Mouse (Mus musculus): ENCODE measurements around the gene Thada. TPM values are rescaled to one million over a fixed set of nuclear protein-coding genes. Genes with fewer than 3 reads are reported as not detected.

The Thada gene
- polyA plus RNA-seq, 2 experiments = 9.1 to 9.7 TPM

- DNase-seq (ENCODE audit: low spot score) = no peak
- no peak overlapping the region for H3K27ac ChIP-seq (replicated peaks; ENCODE audit: low read depth, low read length)
Measured at GRCm38 (mm10) chr17:84177481-84177880, 288.5 kb downstream of the Thada start.

GRCm38 (mm10) chr17:84176446-84176845 lies 289.6 kb downstream of the Thada start:
- no peaks in the 10 kb centered on the region for H3K36me3 ChIP-seq (ENCODE audit: control insufficient read depth, insufficient read depth, low read length)
- 78% methylated on average over 7 of the region's 7 CpGs for WGBS
- H3K27ac ChIP-seq (replicated peaks; ENCODE audit: low read depth, low read length) = no peak overlapping the region
- no peak for DNase-seq (ENCODE audit: low spot score)
- H3K27me3 ChIP-seq (ENCODE audit: control insufficient read depth, insufficient read depth, low read length) = no peaks in the 10 kb centered on the region
- peaks cover 24% of the 10 kb centered on the region for H3K4me1 ChIP-seq (ENCODE audit: control insufficient read depth, insufficient read depth, low read length)
- no peak overlapping the region for H3K9ac ChIP-seq (ENCODE audit: low read depth, low read length, severe bottlenecking)
- ATAC-seq (ENCODE audit: low FRiP score, low read depth) = no peak
- H3K4me2 ChIP-seq (replicated peaks; ENCODE audit: low read depth, low read length, severe bottlenecking) = no peak overlapping the region
- no peak overlapping the region for H3K4me3 ChIP-seq (replicated peaks; ENCODE audit: low read length)
- no peak for TF ChIP-seq POLR2A (IDR thresholded peaks at IDR 0.05; ENCODE audit: borderline replicate concordance, extremely low read depth, insufficient read depth, insufficient read length)
- no peaks in the 10 kb centered on the region for H3K9me3 ChIP-seq (ENCODE audit: control insufficient read depth, low read length)

More at GRCm38 (mm10) chr17:84177481-84177880, 288.5 kb downstream of the Thada start:
- no peak for TF ChIP-seq POLR2A (IDR thresholded peaks at IDR 0.05; ENCODE audit: borderline replicate concordance, extremely low read depth, insufficient read depth, insufficient read length)
- Histone ChIP-seq H3K9me3 (ENCODE audit: control insufficient read depth, low read length) (no peaks in the 10 kb centered on the region), H3K9ac (ENCODE audit: low read depth, low read length, severe bottlenecking) (no peak overlapping the region), H3K4me3 (replicated peaks; ENCODE audit: low read length) (no peak overlapping the region), H3K4me2 (replicated peaks; ENCODE audit: low read depth, low read length, severe bottlenecking) (no peak overlapping the region), H3K36me3 (ENCODE audit: control insufficient read depth, insufficient read depth, low read length) (no peaks in the 10 kb centered on the region), H3K27me3 (ENCODE audit: control insufficient read depth, insufficient read depth, low read length) (no peaks in the 10 kb centered on the region), H3K4me1 (ENCODE audit: control insufficient read depth, insufficient read depth, low read length) (peaks cover 34% of the 10 kb centered on the region)
- 24% methylated on average over 8 of the region's 8 CpGs for WGBS
- ATAC-seq (ENCODE audit: low FRiP score, low read depth) = no peak

GRCm38 (mm10) chr17:84175196-84175595 lies 290.8 kb downstream of the Thada start:
- DNase-seq (ENCODE audit: low spot score) = no peak
- no peak for ATAC-seq (ENCODE audit: low FRiP score, low read depth)
- over 99% methylated on average over 17 of the region's 17 CpGs for WGBS

GRCm38 (mm10) chr17:84167377-84167776 lies 298.6 kb downstream of the Thada start:
- Histone ChIP-seq H3K4me1 (ENCODE audit: control insufficient read depth, insufficient read depth, low read length) (peaks cover 7% of the 10 kb centered on the region), H3K9me3 (ENCODE audit: control insufficient read depth, low read length) (no peaks in the 10 kb centered on the region), H3K9ac (ENCODE audit: low read depth, low read length, severe bottlenecking) (no peak overlapping the region), H3K4me2 (replicated peaks; ENCODE audit: low read depth, low read length, severe bottlenecking) (no peak overlapping the region), H3K27me3 (ENCODE audit: control insufficient read depth, insufficient read depth, low read length) (no peaks in the 10 kb centered on the region), H3K27ac (replicated peaks; ENCODE audit: low read depth, low read length) (no peak overlapping the region), H3K4me3 (replicated peaks; ENCODE audit: low read length) (no peak overlapping the region), H3K36me3 (ENCODE audit: control insufficient read depth, insufficient read depth, low read length) (no peaks in the 10 kb centered on the region)
- TF ChIP-seq POLR2A (IDR thresholded peaks at IDR 0.05; ENCODE audit: borderline replicate concordance, extremely low read depth, insufficient read depth, insufficient read length) = no peak
- no peak for ATAC-seq (ENCODE audit: low FRiP score, low read depth)
- WGBS = 91% methylated on average over 4 of the region's 4 CpGs
- no peak for DNase-seq (ENCODE audit: low spot score)

More at GRCm38 (mm10) chr17:84175196-84175595, 290.8 kb downstream of the Thada start:
- Histone ChIP-seq H3K4me2 (replicated peaks; ENCODE audit: low read depth, low read length, severe bottlenecking) (no peak overlapping the region), H3K27me3 (ENCODE audit: control insufficient read depth, insufficient read depth, low read length) (no peaks in the 10 kb centered on the region), H3K36me3 (ENCODE audit: control insufficient read depth, insufficient read depth, low read length) (no peaks in the 10 kb centered on the region), H3K27ac (replicated peaks; ENCODE audit: low read depth, low read length) (no peak overlapping the region), H3K4me3 (replicated peaks; ENCODE audit: low read length) (no peak overlapping the region), H3K9me3 (ENCODE audit: control insufficient read depth, low read length) (no peaks in the 10 kb centered on the region), H3K9ac (ENCODE audit: low read depth, low read length, severe bottlenecking) (no peak overlapping the region), H3K4me1 (ENCODE audit: control insufficient read depth, insufficient read depth, low read length) (peaks cover 11% of the 10 kb centered on the region)
- no peak for TF ChIP-seq POLR2A (IDR thresholded peaks at IDR 0.05; ENCODE audit: borderline replicate concordance, extremely low read depth, insufficient read depth, insufficient read length)

- no peak for TF ChIP-seq POLR2A (IDR thresholded peaks at IDR 0.05; ENCODE audit: borderline replicate concordance, extremely low read depth, insufficient read depth, insufficient read length)
- no peaks in the 10 kb centered on the region for H3K9me3 ChIP-seq (ENCODE audit: control insufficient read depth, low read length)
- H3K27me3 ChIP-seq (ENCODE audit: control insufficient read depth, insufficient read depth, low read length) = no peaks in the 10 kb centered on the region
- H3K27ac ChIP-seq (replicated peaks; ENCODE audit: low read depth, low read length) = no peak overlapping the region
- no peak overlapping the region for H3K4me3 ChIP-seq (replicated peaks; ENCODE audit: low read length)
- H3K4me2 ChIP-seq (replicated peaks; ENCODE audit: low read depth, low read length, severe bottlenecking) = no peak overlapping the region
- 79% methylated on average over 9 of the region's 9 CpGs for whole genome bisulfite sequencing
- no peaks in the 10 kb centered on the region for H3K36me3 ChIP-seq (ENCODE audit: control insufficient read depth, insufficient read depth, low read length)
- ATAC-seq (ENCODE audit: low FRiP score, low read depth) (no peak), DNase-seq (ENCODE audit: low spot score) (no peak)
- no peak overlapping the region for H3K9ac ChIP-seq (ENCODE audit: low read depth, low read length, severe bottlenecking)
- H3K4me1 ChIP-seq (ENCODE audit: control insufficient read depth, insufficient read depth, low read length) = peaks cover 18% of the 10 kb centered on the region
Measured at GRCm38 (mm10) chr17:84166135-84166860, 299.7 kb downstream of the Thada start.
